Mouse (Mus musculus) embryo, embryonic 9.5 days (tissue): ENCODE measurements around the gene Fem1b.
"Not testable (repeated sequence)": the region's sequence is repeated elsewhere in the genome, so short reads cannot be mapped to it uniquely, and the experiment has no call there.

ENCODE experiments used
- DNase-seq: peaks from one replicate; pipeline ENCODE4 v3.0.0-alpha.2; 2017; ENCODE audit errors: extremely low spot score

The Fem1b gene

GRCm38 (mm10) chr9:62827939-62828652 is 16.4 kb upstream of the Fem1b start:
- peak; percentile 58 for DNase-seq

- DNase-seq = peak; percentile 54
Measured at GRCm38 (mm10) chr9:62826456-62826855, 14.7 kb upstream of the Fem1b start.

- DNase-seq = peak; percentile 64
Measured at GRCm38 (mm10) chr9:62825791-62826393, 14.2 kb upstream of the Fem1b start.

GRCm38 (mm10) chr9:62821811-62822210 is 10.1 kb upstream of the Fem1b start:
- DNase-seq = no peak

- DNase-seq = no peak
Measured at GRCm38 (mm10) chr9:62820829-62821228, 9.1 kb upstream of the Fem1b start.

- DNase-seq = not testable (repeated sequence)
Measured at GRCm38 (mm10) chr9:62819910-62820309, 8.2 kb upstream of the Fem1b start.

- no peak for DNase-seq
Measured at GRCm38 (mm10) chr9:62819494-62819893, 7.8 kb upstream of the Fem1b start.

- DNase-seq = no peak
Measured at GRCm38 (mm10) chr9:62817828-62818614, 6.3 kb upstream of the Fem1b start.

GRCm38 (mm10) chr9:62817099-62817571 is 5.4 kb upstream of the Fem1b start:
- no peak for DNase-seq

GRCm38 (mm10) chr9:62816323-62817098 is 4.8 kb upstream of the Fem1b start:
- no peak for DNase-seq

- no peak for DNase-seq
Measured at GRCm38 (mm10) chr9:62814751-62815150, 3.0 kb upstream of the Fem1b start.

- no peak for DNase-seq
Measured at GRCm38 (mm10) chr9:62812216-62813049, 699 bp upstream of the Fem1b start.

- peak; percentile 29 for DNase-seq
Measured at GRCm38 (mm10) chr9:62810543-62811515, 905 bp downstream of the Fem1b start.

- DNase-seq = no peak
Measured at GRCm38 (mm10) chr9:62810095-62810494, 1.6 kb downstream of the Fem1b start.

- DNase-seq = not testable (repeated sequence)
Measured at GRCm38 (mm10) chr9:62799218-62799617, 12.5 kb downstream of the Fem1b start.

- no peak for DNase-seq
Measured at GRCm38 (mm10) chr9:62789856-62790255, 21.9 kb downstream of the Fem1b start.

GRCm38 (mm10) chr9:62786721-62787120 is 25.0 kb downstream of the Fem1b start:
- no peak for DNase-seq

GRCm38 (mm10) chr9:62784233-62784632 is 27.5 kb downstream of the Fem1b start:
- DNase-seq = no peak

GRCm38 (mm10) chr9:62782976-62783781 is 28.6 kb downstream of the Fem1b start:
- DNase-seq = peak; percentile 50
